Mouse (Mus musculus): ENCODE results near the gene Kmo.
A peak's percentile ranks its signal among the peaks of the same experiment; 100 is the strongest.

Gene Kmo

DNA sequence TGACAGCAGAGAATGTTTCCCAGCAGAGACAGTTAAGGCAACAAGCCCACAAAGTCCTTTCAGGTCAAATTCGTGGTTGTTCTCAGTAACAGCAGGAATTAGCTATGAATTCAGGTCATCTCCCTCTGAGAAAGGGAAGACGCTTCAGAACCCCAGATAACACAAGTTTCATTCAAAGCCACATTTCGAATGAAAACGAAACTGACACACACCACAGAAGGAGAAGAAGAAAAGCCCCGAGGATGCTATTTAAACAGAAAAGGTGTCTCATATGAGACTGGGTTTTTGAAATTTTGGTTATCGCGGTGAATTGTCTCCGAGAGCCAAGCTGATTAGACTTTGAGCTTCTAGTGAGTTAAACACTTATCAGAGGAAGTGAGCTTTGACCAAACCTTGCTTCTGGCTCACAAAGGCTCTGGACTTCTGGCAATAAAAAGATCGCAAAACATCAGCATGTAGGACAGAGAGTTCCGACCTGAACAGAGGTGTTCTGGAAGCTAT lies 11.6 kb downstream of the Kmo start:
- peak; percentile 40 to 73 for DNase-seq (ENCODE audit: low spot score in 2 of 2)

- DNase-seq (ENCODE audit: low spot score in 2 of 2), result no peak
These were observed 12.3 kb downstream of the Kmo start for GRCm38 (mm10) chr1:175632470-175632869.

GRCm38 (mm10) chr1:175637677-175638076 lies 17.5 kb downstream of the Kmo start:
- peak; percentile 70 to 74 for DNase-seq (ENCODE audit: low spot score in 2 of 2)

DNA sequence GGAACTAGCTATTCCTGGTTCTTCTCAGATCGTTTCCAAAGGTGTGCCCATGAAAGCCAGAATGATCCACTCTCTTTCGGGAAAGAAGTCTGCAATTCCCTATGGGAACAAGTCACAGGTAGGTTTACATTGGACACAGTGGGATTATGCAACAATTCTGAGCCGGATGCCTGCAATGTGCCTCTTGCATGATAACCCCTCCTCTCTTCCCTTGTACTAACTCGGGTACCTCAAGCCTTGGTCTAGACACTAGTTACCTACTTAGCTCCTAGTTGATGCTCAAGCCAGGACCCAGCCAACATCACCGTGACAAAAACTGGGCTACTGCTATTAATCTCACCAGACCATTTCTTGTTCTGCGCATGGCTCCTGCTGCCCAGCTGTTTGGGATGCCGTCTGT lies 18.9 kb downstream of the Kmo start:
- DNase-seq (ENCODE audit: low spot score in 2 of 2), result no peak

DNA sequence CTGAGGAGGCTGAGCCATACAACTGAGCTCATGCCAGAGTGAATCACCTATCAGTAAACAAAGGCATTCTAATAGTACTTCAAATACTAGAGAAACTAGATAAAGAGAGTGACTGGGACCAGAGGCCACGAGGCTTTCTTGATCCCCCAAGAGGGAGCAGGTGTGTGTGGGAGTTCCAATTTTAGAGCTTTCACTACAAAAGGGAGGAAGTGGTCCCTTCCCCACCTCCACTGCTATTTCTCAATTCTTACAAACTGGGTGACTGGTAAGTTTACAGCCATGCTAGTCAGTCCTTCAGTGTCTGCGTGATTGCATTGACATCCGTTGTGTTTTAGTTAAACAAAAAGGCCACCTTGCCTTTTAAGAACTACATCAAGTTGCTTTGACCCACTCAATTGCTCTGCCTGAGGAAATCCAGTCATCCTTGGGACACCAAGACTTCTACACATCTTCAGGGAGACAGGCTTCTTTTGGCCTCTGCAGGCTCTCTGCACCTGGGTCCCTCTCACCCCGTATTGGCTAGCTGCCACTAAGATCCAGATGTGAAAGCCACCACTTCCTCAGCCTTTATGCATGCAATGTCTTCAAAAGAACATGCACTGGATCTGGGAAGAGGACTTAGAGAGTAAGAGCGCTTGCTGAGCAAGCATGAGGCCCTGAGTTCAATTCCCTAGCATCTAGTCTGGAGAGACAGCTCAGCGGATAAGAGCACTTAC lies 20.4 kb downstream of the Kmo start:
- peak; percentile 56 to 65 for DNase-seq (ENCODE audit: low spot score in 2 of 2)

- DNase-seq (ENCODE audit: low spot score in 2 of 2), result peak; percentile 72 to 75
These were observed 23.5 kb downstream of the Kmo start for GRCm38 (mm10) chr1:175643496-175644265.

GRCm38 (mm10) chr1:175646952-175647351 lies 26.8 kb downstream of the Kmo start:
- DNase-seq (ENCODE audit: low spot score in 2 of 2), result no peak

DNA sequence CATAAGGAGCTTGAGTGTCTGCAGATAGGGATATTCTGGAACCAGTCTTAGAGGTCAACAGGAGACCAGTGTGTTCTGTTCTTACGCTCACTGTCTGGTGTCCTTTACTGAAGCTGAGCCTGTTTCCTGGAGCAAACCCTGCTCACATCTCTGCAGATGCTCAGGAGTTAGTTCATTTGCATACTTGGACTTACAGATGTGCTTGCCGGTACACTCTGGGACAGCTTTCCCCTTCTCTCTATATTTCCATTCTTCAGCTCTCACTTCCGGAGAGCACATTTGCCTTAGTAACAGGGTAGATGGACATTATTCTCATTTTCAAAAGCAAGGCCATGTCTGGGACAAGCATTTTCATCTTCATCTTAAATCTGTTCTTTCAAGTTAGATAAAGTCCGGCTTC lies 28.4 kb downstream of the Kmo start:
- no peak for DNase-seq (ENCODE audit: low spot score in 2 of 2)

DNA sequence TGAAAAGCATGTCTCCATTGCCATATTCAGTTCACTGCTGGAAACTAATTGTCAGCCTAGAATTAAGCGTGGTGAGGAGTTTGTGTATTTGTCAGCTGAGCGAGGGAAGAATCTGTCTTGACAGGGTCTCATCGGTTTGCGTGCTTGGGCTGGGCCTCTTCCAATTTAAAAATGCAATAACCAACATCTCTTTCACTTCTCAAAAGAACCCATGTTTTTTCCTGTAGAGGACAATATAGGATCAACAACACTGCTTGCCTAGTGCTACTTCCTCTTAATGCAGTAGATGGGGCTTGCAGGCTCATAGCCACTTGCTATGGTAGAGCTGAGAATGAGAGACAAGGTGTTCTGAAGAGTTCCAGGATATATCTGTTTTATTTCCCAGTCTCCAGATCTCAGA lies 39.7 kb downstream of the Kmo start:
- DNase-seq (ENCODE audit: low spot score in 2 of 2), result peak; percentile 67 to 75

DNA sequence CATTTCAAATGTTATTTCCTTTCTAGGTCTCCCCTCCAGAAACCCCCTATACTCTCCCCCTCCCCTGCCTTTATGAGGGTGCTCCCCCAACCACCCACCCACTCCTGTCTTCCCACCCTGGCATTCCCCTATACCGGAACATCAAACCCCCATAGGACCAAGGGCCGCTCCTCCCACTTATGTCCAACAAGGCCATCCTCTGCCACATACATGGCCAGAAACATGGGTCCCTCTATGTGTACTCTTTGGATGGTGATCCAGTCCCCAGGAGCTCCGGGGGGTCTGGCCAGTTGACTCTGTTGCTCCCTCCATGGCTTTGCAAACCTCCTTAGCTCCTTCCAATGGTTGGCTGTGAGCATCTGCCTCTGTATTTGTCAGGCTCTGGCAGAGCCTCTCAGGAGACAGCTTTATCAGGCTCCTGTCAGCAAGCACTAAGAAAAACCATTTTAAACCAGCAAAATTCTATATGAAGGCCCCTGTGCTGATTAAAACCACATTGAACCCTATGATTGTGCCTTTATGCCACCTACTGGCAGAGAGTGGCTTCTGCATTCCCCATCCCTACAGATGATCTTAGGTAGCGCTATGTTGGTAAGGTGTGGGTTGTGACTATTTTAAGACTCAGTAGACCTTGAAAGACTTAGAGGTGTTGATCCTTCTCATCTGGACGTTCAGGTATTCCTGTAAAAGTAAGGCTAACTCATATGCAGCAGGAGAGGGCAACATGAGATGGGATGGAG lies 48.7 kb downstream of the Kmo start:
- peak; percentile 56 to 58 for DNase-seq (ENCODE audit: low spot score in 2 of 2)

DNA sequence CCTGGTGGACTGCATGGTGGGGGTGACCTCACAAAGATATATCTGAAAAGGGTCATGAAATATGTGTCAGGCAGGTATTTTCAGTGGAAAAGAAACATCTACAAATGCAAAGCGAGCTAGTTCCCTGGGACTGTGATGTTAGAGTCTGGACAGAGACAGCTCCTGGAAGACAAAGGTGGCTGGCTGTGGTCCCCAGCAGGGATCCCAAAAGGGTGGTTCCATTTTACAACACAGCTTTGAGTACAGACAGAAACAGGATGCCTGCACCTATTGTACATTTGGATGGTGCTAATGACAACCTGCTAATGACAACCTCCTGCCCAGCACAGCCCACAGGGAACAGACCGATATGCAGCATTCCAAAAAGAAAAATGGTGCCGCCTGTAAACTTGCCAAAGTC lies 49.3 kb downstream of the Kmo start:
- DNase-seq (ENCODE audit: low spot score in 2 of 2), result no peak

DNA sequence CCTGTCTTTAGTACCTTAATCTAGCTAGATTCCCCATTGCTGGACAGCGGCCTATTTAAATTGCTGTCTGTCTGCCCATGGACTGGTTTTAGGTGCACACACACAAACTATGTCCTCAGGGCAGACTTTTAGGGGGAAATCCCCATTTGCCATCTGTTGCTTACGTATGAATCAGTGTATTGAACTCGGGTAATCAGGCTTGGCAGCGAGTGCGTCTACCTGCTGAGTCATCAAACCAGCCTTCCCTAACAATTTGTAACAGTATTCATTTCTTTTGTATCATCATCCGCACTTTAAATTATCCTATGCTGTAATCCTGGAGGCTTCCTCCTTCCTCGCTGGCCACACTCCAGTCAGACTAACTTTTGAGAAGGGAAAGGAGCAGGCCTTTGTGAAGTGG lies 49.9 kb downstream of the Kmo start:
- no peak for DNase-seq (ENCODE audit: low spot score in 2 of 2)

GRCm38 (mm10) chr1:175671626-175672025 lies 51.4 kb downstream of the Kmo start:
- no peak for DNase-seq (ENCODE audit: low spot score in 2 of 2)

- no peak for DNase-seq (ENCODE audit: low spot score in 2 of 2)
These were observed 53.6 kb downstream of the Kmo start for GRCm38 (mm10) chr1:175673563-175674325.

GRCm38 (mm10) chr1:175675116-175675515 lies 54.9 kb downstream of the Kmo start:
- no peak for DNase-seq (ENCODE audit: low spot score in 2 of 2)

GRCm38 (mm10) chr1:175677459-175677858 lies 57.3 kb downstream of the Kmo start:
- no peak for DNase-seq (ENCODE audit: low spot score in 2 of 2)

DNA sequence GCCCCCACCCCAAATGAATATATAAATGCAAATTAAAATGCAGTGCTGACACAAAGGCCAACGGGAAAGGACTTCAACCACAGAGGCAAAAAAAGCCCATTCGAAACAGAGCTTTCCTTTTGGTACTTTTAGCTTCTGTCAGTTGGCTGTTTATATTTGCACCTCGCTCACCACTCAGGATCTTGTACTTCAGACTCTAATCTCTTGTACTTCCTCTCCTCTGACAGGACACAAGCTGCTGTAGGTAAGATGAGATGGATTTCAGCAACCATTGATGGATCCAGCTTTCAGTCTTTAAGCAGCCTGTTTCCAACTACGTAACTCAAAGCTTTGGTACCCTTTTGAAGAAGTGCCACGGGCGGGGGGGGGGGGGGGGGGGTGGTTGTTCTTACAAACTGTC lies 60.8 kb downstream of the Kmo start:
- no peak for DNase-seq (ENCODE audit: low spot score in 2 of 2)

DNA sequence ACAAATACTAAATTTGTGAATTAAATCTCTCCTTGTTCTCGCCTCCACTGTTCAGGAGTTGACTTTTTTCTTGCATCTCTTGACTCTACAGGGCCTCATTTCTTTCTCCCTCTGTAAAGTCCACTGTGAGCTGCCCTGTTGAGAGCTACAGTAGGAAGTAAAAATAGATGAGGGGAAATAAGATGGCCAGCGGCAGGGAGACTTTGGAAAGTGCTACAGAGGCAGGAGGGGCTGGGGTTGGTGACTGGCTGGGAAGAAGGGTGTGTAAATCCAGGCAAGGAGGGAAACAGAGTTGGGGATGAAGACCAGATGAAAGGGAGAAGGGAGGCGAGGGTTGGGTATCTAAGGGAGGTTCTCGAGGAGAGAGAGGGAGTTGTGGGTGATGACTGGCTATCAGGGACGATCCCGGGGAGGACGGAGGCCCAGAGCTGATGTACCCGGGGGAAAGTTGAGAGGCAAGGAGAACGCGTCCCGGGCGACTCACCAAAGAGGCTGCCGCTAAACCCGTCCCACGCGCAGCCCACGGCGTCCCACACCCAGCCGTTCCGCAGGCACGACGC lies 71.6 kb downstream of the Kmo start:
- no peak for DNase-seq (ENCODE audit: low spot score in 2 of 2)

DNA sequence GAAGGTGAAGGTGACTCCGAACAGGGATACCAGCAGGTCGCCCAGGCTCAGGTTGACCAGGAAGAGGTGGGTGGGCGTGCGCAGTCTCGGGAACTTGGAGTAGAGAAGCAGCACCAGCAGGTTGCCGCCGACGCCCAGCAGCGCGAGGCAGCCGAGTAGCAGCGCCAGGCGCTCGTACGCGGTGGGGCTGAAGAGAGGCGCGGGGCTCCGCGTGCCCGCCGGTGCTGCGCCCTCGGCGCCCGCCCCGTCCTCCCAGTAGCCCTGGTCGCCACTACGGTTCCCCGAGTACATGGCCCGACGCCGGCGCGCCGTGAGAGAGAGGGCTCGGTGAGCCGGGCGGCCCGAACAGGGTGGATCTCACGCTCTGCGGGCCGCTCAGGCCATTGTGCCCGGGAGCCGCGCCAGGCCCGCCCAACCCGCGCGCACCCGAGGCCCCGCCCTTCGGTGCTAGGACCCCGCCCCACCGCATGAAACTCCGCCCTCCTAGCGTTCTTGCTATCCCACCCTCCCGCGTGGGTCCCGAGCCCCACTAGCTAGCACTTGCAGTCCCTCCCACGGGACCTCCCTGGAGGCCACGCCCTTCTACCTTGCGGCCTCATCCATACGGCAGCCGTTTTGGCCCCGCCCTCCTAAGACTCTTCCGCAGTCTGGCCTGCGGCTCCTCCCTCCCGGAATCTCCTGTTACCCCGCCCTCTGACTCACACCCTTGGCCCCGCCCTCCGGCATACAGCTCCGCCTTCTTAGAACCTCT lies 72.2 kb downstream of the Kmo start, which contains the start of the genes Opn3 and Chml:
Gene Opn3 (minus strand): TSS at position 531 of the 751 bp plus-strand sequence.
Gene Chml (minus strand): TSS at position 656 of the 751 bp plus-strand sequence.
- DNase-seq (ENCODE audit: low spot score in 2 of 2), result peak; percentile 100

DNA sequence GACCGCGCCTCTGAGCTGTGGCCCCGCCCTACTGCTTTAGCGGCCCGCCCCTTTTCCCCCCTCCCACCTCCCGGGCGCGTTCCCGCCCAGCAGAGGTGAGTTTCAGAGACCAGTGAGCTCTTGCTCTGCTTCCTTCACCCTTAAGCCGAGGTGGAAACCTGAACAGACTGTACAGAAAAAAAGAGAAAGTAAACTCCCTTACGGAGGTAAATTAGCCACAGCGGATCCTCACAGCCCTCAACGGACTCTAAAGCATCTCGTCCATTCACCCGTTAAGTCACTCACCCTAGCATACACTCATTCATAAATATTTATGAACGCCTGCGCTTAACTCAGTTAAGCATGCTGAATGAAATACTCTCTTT lies 72.8 kb downstream of the Kmo start:
- no peak for DNase-seq (ENCODE audit: low spot score in 2 of 2)
